Mouse (Mus musculus): ENCODE results near the gene Casp2.

DNA sequence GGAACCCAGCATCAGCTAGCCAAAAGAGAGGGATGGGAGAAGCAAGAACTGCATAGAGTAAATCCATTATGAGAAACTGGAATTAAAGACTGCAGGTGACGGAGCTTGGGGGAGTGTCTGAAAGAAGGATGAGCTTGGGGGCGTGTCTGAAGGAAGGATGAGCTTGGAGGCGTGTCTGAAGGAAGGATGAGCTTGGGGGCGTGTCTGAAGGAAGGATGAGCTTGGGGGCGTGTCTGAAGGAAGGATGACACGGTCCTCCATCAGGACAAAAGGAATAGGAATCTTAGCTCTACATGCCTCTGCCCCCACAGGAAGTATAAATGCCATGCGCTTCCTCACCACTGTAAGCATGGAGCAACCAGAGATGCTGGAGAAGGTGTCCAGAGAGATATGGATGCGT, 17.6 kb upstream of the Casp2 start:
- no peak for TF ChIP-seq CTCF (IDR thresholded peaks at IDR 0.05; ENCODE audit: low read depth, low read length)
- no peak for TF ChIP-seq POLR2A (IDR thresholded peaks at IDR 0.05; ENCODE audit: extremely low read depth, insufficient read depth, low read length)

All from liver, adult 2 months (tissue).